Mouse (Mus musculus) adrenal gland, adult (tissue): ENCODE measurements around the gene Acad12.
"Not testable (repeated sequence)": the region's sequence is repeated elsewhere in the genome, so short reads cannot be mapped to it uniquely, and the experiment has no call there.

ENCODE experiments used
- DNase-seq, 2 experiments: peaks; one replicate each; pipeline ENCODE4 v3.0.0; 2022 to 2023; ENCODE audit warnings: low spot score in 1 of 2; ENCODE audit not compliant: inconsistent age in 2 of 2

Acad12 gene

GRCm38 (mm10) chr5:121618592-121619513, at the start of gene Acad12:
Gene Acad12, minus strand, starts transcription at chr5:121618938.
- DNase-seq: peak; percentile 89 to 95

DNA sequence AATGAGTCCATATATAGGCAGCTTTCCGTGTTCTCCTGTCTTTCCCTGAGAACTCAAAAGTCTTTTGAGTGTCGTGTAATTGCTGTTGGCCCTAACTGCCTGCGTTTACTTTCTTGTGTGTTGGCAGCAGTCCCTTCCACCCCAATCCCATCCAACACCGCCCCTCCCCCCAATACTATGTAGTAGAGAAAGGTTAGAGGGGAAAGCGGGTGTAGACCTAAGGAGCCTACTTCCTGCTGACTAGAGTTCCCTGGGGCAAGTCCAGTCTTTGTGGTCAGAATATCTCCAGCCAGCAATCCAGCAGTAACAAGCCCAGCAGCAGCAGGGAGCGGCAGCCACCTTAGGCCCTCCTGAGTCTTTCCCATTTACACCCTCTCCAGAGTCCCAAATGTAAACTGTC, 49.7 kb upstream of the Acad12 start:
- no peak for DNase-seq

DNA sequence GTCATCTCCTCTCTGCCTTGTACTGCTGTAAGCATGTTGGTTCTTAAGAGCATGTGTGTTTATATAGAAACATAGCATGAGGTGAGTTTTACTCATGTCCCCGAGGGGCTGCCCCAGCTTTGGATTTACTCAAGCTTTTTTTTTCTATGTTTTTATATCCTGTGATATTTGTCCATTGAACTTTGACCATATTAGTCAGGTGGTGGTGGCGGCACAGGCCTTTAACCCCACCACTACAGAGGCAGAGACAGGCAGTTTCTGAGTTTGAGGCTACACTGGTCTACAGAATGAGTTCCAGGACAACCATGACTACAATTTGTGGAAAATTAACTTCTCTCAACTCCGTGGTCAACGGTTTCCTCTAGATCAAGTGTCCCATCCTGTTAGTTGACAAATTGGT, 48.3 kb upstream of the Acad12 start:
- DNase-seq: no peak

- no peak for DNase-seq
Measured at GRCm38 (mm10) chr5:121664971-121665370, 46.2 kb upstream of the Acad12 start.

GRCm38 (mm10) chr5:121664078-121664477, 45.3 kb upstream of the Acad12 start:
- no peak for DNase-seq

DNA sequence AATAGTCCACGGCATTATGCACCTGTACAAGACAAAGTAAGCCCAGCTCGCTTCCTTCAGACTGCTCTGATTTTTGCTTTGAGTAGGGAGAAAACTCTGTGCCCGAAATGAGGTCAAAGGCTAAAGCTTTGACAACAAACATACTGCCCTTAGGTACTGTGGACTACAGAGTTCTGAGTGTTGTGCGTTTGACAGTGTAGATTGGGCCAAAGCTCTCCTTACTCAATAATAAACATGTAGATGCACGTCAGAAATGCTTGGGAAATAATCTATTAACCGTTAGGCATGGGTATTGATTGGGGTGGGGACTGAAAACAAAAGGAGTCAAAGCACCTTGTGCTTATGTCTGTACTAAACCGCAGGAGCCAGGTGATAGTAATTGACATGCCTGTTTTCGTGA, 44.7 kb upstream of the Acad12 start:
- no peak for DNase-seq

DNA sequence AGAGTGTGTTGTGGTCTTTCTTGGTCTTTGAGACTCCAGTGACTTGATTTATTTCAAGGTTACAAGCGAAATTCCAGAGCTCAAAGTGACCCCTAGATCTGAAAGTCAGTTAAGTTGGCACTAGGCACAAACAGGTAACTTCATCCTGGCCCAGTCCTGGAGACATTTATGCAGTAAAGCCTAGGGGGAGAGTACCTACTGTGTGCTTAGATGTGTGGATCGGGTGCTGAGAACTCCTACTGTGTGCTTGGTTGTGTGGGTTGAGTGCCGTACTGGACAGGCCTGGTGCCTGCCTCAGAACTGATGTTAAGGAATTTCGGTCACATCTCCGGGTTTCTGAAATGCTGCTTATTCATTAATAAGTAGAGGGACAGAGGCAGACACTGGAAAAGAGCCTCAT, 42.8 kb upstream of the Acad12 start:
- peak in 1 of 2 experiments; percentile 31 for DNase-seq

GRCm38 (mm10) chr5:121660897-121661254, 42.1 kb upstream of the Acad12 start:
- DNase-seq: no peak

DNA sequence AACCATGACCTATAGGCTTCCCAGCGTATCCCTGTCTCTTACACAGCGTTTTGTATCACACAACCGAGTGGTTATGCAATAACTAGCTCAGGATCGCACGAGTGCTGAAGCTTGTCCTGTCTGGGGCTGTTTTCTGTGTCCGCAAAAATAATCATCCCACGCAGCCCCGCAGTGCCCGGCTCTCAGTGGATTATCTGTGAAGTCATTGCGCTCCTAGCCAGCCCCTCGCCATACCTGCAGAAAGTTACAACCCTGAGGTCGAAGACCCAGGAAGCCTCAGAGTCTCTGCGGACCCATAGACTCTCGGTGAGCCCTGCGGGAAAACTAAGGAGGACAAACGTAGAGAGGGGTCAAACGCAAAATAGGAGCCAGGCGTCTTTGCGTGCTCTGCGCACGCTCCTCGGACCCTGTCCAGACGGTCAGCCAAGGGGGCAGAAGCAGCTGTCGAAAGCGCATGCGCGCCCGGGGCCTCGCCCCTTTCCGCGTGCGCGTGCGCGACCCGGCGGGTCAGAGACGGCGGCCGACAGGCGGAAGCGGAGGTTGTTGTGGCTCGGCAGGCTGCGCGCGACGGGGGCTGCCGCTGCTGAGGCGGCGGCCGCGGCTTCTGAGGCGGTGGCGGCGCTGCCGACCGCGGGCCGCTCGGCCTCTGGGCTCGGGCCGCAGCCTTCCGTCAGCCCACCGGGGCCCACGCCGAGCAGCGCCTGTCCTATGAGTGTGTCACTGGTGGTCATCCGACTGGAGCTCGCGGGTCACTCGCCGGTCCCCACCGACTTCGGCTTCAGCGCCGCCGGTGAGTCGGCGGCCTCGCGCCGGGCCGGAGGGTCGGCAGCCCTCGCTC, 41.5 kb upstream of the Acad12 start, which contains the start of the genes Acad10 and Brap:
Gene Acad10 (minus strand): TSS at position 456 of the 838 bp plus-strand sequence.
Gene Brap (plus strand): TSS at position 505 of the 838 bp plus-strand sequence.
- peak; percentile 97 to 99 for DNase-seq

GRCm38 (mm10) chr5:121657656-121658055, 38.9 kb upstream of the Acad12 start:
- DNase-seq: not testable (repeated sequence)

DNA sequence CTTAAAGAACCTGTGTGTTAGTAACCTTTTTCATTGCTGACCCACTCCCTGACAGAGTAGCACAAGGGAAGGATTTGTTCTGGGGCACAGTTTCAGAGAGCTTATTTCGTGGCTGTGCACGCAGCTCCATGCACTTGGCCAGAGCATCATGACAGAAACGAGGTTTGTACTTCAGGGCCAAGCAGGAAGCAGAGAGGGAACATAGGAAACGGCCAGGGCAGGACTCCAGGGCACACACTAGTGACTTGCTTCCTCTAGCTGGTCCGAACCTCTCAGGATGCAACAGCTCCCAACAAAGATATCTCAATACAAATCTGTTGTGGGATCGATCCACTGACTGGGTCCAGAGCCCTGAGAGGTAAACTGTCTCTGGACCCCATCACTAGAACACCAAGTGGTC, 38.1 kb upstream of the Acad12 start:
- peak in 1 of 2 experiments; percentile 40 for DNase-seq

DNA sequence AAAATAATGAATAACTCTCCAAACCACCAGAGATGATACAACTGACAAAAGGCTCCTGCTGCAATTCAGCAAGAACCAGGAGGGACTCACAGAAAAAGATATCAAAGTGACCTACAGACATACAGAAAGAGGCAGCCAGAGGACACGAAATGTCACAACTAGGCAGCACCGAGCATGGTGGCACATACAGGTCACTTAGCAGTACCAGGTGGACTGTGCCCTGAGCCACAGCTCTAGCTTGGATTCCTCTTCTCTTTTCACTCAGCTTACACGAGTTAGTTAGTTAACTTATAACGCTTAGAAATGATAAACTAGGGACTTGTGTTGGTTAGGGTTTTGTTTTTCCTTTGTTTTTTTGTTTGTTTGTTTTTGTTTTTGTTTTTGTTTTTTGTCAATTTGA, 35.8 kb upstream of the Acad12 start:
- no peak for DNase-seq

DNA sequence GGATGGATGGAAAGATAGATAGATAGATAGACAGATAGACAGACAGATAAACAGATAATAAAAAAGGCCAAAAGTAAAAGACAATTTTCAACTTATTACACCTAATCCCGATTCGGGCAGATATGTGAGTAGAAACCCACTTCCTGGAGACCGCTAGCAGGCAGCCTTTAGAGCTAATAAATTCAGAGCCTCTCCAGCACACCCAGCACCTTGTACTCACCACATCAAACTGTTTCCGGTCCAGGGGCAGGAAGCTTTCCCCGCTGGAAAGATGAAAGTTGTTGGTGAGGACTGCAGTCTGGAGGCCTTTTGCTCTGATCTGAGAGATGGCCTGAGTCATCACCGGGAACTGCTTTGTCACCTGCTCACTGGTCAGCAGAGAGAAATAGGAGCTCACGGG, 30.4 kb upstream of the Acad12 start:
- peak; percentile 23 to 50 for DNase-seq

- no peak for DNase-seq
Measured at GRCm38 (mm10) chr5:121639601-121640000, 20.9 kb upstream of the Acad12 start.

DNA sequence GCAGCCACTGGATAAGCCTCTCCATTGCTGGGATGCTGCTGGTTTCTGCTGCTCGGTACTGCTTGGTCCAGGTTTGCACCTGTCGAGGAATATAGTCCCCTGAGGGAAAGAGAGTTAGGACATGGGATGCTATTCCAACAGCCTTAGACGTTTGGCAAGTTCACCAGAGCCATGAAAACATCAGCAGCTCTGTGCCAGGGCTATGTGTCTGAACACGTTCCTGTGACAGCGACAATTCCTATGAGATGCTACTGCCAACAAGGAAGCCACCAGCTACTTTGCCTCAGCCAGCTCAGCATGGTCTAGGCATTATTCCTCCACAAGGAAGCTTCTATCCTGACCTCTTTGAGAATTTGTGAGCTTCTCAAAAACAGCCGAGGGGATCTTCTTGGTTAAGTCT, 18.6 kb upstream of the Acad12 start:
- no peak for DNase-seq

- DNase-seq: no peak
Measured at GRCm38 (mm10) chr5:121634668-121635067, 15.9 kb upstream of the Acad12 start.

GRCm38 (mm10) chr5:121632804-121633203, 14.1 kb upstream of the Acad12 start:
- no peak for DNase-seq

DNA sequence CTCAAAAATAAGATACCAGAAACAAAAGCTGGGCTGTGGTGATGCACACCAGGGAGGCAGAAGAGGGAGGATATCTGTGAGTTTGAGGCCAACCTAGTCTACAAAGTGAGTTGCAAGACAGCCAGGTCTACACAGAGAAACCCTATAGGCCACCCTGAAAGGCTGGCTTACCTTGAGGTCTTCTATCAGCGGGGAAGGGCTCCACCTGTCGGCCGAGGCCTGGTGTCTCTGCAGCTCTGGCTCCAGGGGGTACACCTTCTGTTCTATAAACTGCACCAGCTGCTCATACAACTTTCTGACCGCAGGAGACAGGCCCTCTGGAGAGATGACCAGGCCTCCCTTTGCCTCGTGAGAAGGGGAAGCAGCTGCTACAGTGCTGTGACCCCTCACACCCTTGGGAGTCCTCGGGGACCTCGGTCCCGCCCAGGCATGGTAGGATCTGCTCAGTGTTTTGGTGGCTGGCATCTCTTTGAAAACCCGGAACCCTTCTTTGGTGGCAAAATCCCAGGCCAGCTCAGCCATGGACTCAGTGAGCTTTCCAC, 12.4 kb upstream of the Acad12 start:
- not testable (repeated sequence) for DNase-seq

DNA sequence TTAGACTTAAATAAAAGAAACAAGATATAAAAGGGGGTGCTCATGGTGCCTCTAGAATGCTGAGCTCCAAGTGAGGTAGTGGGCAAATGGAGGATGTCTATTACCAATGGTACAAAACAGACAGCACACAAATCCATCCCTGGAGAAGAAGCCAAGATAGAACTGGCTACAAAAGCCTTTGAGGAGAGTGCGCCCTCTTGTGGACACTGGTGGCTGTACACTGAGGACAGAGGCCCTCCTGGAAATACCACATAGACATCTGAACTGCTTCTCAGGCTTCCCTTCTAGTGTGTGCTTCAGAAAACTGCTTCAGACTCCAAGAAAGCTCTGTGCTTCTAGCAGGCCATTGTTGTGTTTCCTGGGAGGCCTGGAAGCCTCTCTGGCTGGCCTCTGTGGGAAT, 9.1 kb upstream of the Acad12 start:
- peak; percentile 64 to 92 for DNase-seq

DNA sequence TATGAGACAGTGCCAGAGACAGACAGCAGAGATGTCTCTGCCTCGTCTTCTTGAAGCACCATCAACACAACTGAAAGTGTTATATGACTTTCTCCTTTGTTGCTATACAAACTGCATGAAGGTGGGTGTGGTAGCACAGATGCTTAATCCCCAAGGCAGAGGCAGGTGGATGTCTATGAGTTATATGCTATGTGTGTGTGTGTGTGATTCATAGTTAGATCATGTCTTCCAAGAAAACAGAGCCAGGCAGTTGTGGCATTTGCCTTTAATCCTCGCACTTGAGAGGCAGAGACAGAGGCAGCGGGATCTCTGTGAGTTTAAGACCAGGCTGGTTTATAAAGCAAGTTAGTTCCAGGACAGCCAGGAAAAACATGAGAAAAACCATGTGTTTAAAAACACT, 4.5 kb upstream of the Acad12 start:
- DNase-seq: no peak

GRCm38 (mm10) chr5:121621102-121621501, 2.4 kb upstream of the Acad12 start:
- DNase-seq: no peak
